Mouse (Mus musculus): Measurements from ENCODE around the gene Gm20937.
"Not testable (repeated sequence)": the region's sequence is repeated elsewhere in the genome, so short reads cannot be mapped to it uniquely, and the experiment has no call there.

Gm20937 gene

GRCm38 (mm10) chrY:68294798-68295197, at the start of gene Gm20937:
TSS of gene Gm20937 (minus strand) at chrY:68294898.
- not testable (repeated sequence) for DNase-seq (ENCODE audit: low spot score in 2 of 2)
